Comparison of ENCODE assay signal across 8 mouse cellular contexts in the genomic region with DNA sequence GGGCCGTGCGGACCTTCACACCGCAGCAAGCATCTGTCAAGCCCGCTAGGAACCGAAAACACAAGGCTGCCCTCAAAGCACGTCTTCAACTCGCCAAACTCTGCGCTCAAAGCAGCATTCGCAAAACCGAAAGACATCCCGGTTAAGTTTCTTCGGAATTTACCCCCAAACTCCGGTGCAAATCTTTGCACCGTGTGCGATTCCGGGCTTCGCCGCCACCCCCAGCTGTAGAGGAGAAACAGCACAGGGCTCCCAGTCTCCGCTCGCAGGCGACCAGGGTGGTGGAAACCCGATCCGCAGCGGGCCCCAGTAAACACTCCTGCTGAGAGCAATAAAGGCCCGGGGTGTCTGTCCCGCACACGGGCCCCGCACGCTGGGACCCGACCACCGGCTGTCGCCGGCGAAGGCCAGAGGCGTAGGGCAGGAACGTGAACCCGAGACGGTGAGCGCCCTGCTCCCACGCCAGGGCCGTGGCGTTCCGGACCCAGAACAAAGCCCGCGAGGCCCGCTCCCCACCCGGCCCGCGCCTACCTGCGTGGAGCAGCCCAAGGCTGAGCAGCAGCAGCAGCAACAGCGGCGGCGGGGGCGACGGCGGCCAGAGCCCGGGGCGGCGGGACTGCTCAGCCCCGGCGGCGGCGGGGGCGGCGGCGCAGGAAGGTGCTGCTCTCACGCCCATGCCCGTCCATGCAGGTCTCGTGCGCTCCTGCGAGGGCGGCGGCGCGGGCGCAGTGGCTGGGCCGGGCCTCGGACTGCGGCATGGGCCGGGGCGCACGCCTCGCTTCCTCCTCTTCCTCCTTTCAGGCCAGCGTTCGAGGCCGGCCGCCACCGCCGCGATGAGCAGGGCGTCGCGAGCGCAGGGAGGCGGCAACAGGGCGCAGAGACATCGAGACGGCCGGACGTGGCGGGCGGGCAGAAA. TPM values are rescaled to one million over a fixed set of nuclear protein-coding genes. Genes with fewer than 3 reads are reported as not detected.
DNase-seq lines count a peak whose midpoint lies in the region; ATAC-seq and TF ChIP-seq lines count a peak whose summit lies in the region.

No protein-coding gene starts in this region.

- peak overlapping the region; percentile 65 for H3K4me3 ChIP-seq in liver, postnatal 0 days (ENCODE audit: low read depth, low read length)

- H3K27ac ChIP-seq in liver, postnatal 0 days (ENCODE audit: low read depth), result peak overlapping the region; percentile 72

- no peak for TF ChIP-seq EP300 in liver, postnatal 0 days (IDR thresholded peaks at IDR 0.05; ENCODE audit: low read depth)

- H3K9ac ChIP-seq in liver, postnatal 0 days (replicated peaks), result peak overlapping the region; percentile 56

- H3K9me3 ChIP-seq in liver, postnatal 0 days (ENCODE audit: low read length), result no peaks in the 10 kb centered on the region

- H3K36me3 ChIP-seq in liver, postnatal 0 days (replicated peaks; ENCODE audit: insufficient read depth, low read length), result no peaks in the 10 kb centered on the region

- peak overlapping the region; percentile 77 for H3K4me2 ChIP-seq in liver, postnatal 0 days (ENCODE audit: low read depth, low read length)

- ATAC-seq in liver, postnatal 0 days, result peak; percentile 65

- peak; percentile 69 for DNase-seq in 3134 (ENCODE audit: extremely low read depth, insufficient read length, low spot score)
- peak; percentile 17 to 26 for DNase-seq in CD8-positive naive resting alpha-beta T cell, adult 2 months (ENCODE audit: low read depth in 2 of 2, low spot score in 2 of 2)
- DNase-seq in cerebellum, adult 18-20 months, result peak; percentile 57 to 76
- DNase-seq in gastrocnemius, postnatal 4 days (ENCODE audit: low spot score in 2 of 2), result peak; percentile 27 to 63
- peak; percentile 56 for DNase-seq in kidney, adult 11 months
- DNase-seq in liver, postnatal 0 days, result peak; percentile 46
- DNase-seq in ovary, postnatal 14 days (ENCODE audit: low spot score), result peak; percentile 47
- no peak for DNase-seq in c-Kit-positive CD71-positive TER-119-positive erythroid progenitor cells, embryonic 14.5 days (ENCODE audit: low spot score)

- TF ChIP-seq CTCF in liver, postnatal 0 days (IDR thresholded peaks at IDR 0.05; ENCODE audit: low read depth), result no peak

- H3K27me3 ChIP-seq in liver, postnatal 0 days (ENCODE audit: insufficient read depth, low read length), result peaks cover 62% of the 10 kb centered on the region

- peaks cover 24% of the 10 kb centered on the region for H3K4me1 ChIP-seq in liver, postnatal 0 days (ENCODE audit: insufficient read depth)

- WGBS in liver, postnatal 0 days (ENCODE audit: insufficient replicate concordance), result 3% methylated on average over 76 of the region's 102 CpGs

RNA-seq across cellular contexts. Expression of a gene that starts 5.1 kb away (rescaled TPM):
- 10 to 100 TPM; 70.7 to 85.5 TPM for total RNA-seq in gastrocnemius, postnatal 4 days (2021)
- 1.3 and 1.6 TPM in 2 replicates for polyA plus RNA-seq in liver, postnatal 0 days (2015; fragmentation: Nextera tagmentation; extraction: Ambion mirVana)
